Mouse (Mus musculus): Measurements from ENCODE around the gene Fmo5.

DNA sequence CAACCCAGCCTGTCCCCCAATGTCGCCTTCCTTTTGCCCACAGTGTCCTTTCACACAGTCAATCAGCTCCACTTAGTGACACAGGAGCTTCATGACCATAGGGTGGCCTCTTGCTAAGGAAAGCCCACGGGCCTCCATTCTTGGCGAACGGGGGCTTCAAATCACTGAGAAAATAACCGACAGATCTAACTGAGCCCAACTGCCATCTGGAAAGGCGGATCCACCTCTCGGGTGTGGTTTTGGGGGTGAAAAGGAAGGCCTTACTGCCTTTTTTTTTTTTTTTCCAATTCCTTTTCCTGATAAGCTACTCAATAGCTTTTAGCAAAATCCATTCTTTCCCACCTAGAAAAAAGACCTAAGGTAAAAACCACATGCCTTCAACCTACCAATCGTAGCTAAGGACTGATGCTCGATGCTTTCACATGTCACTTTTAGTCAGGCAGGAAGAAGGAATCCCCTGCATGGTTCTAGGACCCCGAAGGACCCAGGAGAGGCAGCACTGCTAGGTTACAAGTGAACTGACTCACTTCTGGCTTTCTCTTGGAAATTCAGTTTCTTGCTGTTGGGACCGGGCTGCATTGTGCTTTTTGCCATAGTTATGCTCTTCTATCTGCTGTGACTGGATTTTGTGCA is 74.0 kb downstream of the Fmo5 start:
- TF ChIP-seq CTCF (IDR thresholded peaks at IDR 0.05; ENCODE audit: extremely low read depth, insufficient read depth, insufficient read length, insufficient replicate concordance) (no peak), POLR2A (IDR thresholded peaks at IDR 0.05; ENCODE audit: low read depth, low read length) (no peak)

Measured in spleen, adult 2 months (tissue).